Mouse (Mus musculus) kidney, adult 2 months (tissue): ENCODE data around the gene Cxcr1.

Experiments
- CTCF ChIP-seq: fragments of 200-500 bp; conservative IDR thresholded peaks from 2 replicates; pipeline ENCODE4 v1.5.1; 2011; ENCODE audit warnings: low read depth, mild to moderate bottlenecking, control low read depth, low read length, moderate library complexity, mixed read lengths; ENCODE audit not compliant: insufficient read depth, insufficient read length
- POLR2A ChIP-seq: fragments of 200-500 bp; IDR thresholded peaks from one replicate; pipeline ENCODE4 v1.6.1; 2011; ENCODE audit warnings: low read depth, low read length, control low read depth

GRCm38 (mm10) chr1:74194445-74194844 is at the start of gene Cxcr1:
- TF ChIP-seq CTCF (no peak), POLR2A (no peak)
